Mouse (Mus musculus) hindbrain, embryonic 15.5 days (tissue): ENCODE results near the gene Popdc3. TPM values are rescaled to one million over a fixed set of nuclear protein-coding genes. Genes with fewer than 3 reads are reported as not detected.
"Not testable (repeated sequence)": the region's sequence is repeated elsewhere in the genome, so short reads cannot be mapped to it uniquely, and the experiment has no call there.

ENCODE experiments used
- ATAC-seq: fragments of 200-750 bp; cut with Nextera tagmentation; 2 replicates; pipeline ENCODE4 v1.8.0; 2017; ENCODE audit warnings: low read depth, moderate number of reproducible peaks, moderate TSS enrichment; ENCODE audit not compliant: low FRiP score
- H3K27ac ChIP-seq: fragments of 300-500 bp; sonication (generic); replicated peaks from 2 replicates; pipeline ENCODE4 v1.5.1; 2015; ENCODE audit warnings: mild to moderate bottlenecking, inconsistent platforms
- H3K27me3 ChIP-seq: fragments of 300-500 bp; sonication (generic); 2 replicates; pipeline ENCODE4 v1.6.1; 2015; ENCODE audit warnings: control low read depth, inconsistent platforms
- H3K36me3 ChIP-seq: fragments of 300-500 bp; sonication (generic); 2 replicates; pipeline ENCODE4 v1.6.1; 2015; ENCODE audit warnings: control low read depth, inconsistent platforms
- H3K4me1 ChIP-seq: fragments of 300-500 bp; sonication (generic); replicated peaks from 2 replicates; pipeline ENCODE4 v1.6.1; 2015; ENCODE audit warnings: control low read depth, inconsistent platforms
- H3K4me2 ChIP-seq: fragments of 300-500 bp; sonication (generic); 2 replicates; pipeline ENCODE4 v1.6.1; 2015; ENCODE audit warnings: moderate library complexity, mild to moderate bottlenecking, inconsistent platforms
- H3K4me3 ChIP-seq: fragments of 300-500 bp; sonication (generic); 2 replicates; pipeline ENCODE4 v1.5.1; 2015; ENCODE audit warnings: mild to moderate bottlenecking, inconsistent platforms
- H3K9ac ChIP-seq: fragments of 300-500 bp; sonication (generic); 2 replicates; pipeline ENCODE4 v1.6.1; 2015; ENCODE audit warnings: inconsistent platforms
- H3K9me3 ChIP-seq: fragments of 300-500 bp; sonication (generic); 2 replicates; pipeline ENCODE4 v1.6.1; 2016; ENCODE audit warnings: control low read depth, inconsistent platforms
- WGBS: fragments of 180-500 bp; shearing (Covaris S2); methylation state at CpG from one replicate; pipeline ENCODE4 v1.1.7; 2015; 5-methylcytosine and 5-hydroxymethylcytosine counted together
- polyA plus RNA-seq: library from polyadenylated mRNA; unstranded; fragments of >200 nt; fragmentation: Nextera tagmentation; extraction: Ambion mirVana; gene quantifications from 2 replicates; pipeline ENCODE4 v1.2.1, GENCODE M21; 2015

Popdc3 gene
- 2.6 and 3.0 TPM in 2 replicates for polyA plus RNA-seq

DNA sequence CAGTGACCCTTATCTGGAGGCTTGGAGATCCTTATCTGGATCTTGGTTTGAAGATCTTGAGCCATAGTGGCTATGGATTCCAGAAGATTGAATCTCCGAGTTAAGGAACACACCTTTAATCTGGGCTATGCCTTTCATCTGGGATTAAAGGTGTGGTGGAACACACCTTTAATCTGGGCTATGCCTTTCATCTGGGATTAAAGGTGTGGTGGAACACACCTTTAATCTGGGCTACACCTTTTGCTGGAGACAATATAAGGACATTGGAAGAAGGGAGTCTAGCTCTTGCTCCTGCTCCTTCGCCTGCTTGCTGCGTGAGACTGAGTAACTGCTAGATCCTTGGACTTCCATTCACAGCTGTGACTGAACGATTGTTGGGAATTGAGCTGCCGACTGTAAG, at the start of gene Popdc3:
Popdc3 (plus strand) TSS at position 301 of the 400 bp plus-strand sequence.
- not testable (repeated sequence) for H3K4me3 ChIP-seq, H3K27ac ChIP-seq, ATAC-seq, H3K9ac ChIP-seq, H3K4me1 ChIP-seq, H3K36me3 ChIP-seq, H3K4me2 ChIP-seq, H3K27me3 ChIP-seq, H3K9me3 ChIP-seq
- 73% methylated on average over 1 of the region's 5 CpGs for WGBS

GRCm38 (mm10) chr10:45129105-45129504, 48.8 kb upstream of the Popdc3 start:
- Histone ChIP-seq H3K27me3 (no peaks in the 10 kb centered on the region), H3K27ac (peak overlapping the region; percentile 68), H3K4me2 (0 out of 2 replicates have a peak overlapping the region, but pooled peaks have one; percentile 18), H3K9me3 (no peaks in the 10 kb centered on the region), H3K4me1 (peaks cover 8% of the 10 kb centered on the region), H3K4me3 (no peak overlapping the region), H3K36me3 (peaks cover 3% of the 10 kb centered on the region), H3K9ac (no peak overlapping the region)
- 39% methylated on average over 11 of the region's 11 CpGs for WGBS
- peak; percentile 54 for ATAC-seq

GRCm38 (mm10) chr10:45130004-45130403, 47.9 kb upstream of the Popdc3 start:
- Histone ChIP-seq H3K27ac (no peak overlapping the region), H3K4me3 (no peak overlapping the region), H3K4me2 (no peak overlapping the region), H3K4me1 (peaks cover 8% of the 10 kb centered on the region), H3K9me3 (no peaks in the 10 kb centered on the region), H3K36me3 (peaks cover 3% of the 10 kb centered on the region), H3K27me3 (no peaks in the 10 kb centered on the region), H3K9ac (no peak overlapping the region)
- ATAC-seq, result no peak
- WGBS, result 92% methylated on average over 6 of the region's 6 CpGs

DNA sequence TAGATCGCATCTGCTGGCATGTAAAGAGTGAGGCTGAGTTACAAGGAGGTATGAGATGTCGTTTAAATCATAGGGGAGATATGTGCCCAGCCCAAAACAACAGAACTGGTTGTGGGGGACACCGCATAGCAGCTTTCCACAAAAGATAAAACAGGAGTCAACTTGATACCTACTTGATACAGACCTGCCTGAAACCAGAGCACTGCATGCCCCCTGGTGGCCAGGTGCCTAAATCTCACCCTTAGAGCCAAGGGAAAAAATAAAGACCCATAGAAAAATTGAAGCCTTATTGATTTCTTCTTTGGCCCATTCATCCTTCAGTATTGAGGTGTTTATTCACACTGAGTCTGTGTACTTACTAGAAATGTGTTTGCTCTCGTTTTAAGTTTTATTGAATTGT, 45.5 kb upstream of the Popdc3 start:
- no peaks in the 10 kb centered on the region for H3K27me3 ChIP-seq
- H3K9ac ChIP-seq, result no peak overlapping the region
- H3K9me3 ChIP-seq, result no peaks in the 10 kb centered on the region
- 81% methylated on average over 4 of the region's 4 CpGs for WGBS
- ATAC-seq, result no peak
- no peaks in the 10 kb centered on the region for H3K36me3 ChIP-seq
- peaks cover 8% of the 10 kb centered on the region for H3K4me1 ChIP-seq
- no peak overlapping the region for H3K27ac ChIP-seq
- H3K4me2 ChIP-seq, result no peak overlapping the region
- H3K4me3 ChIP-seq, result no peak overlapping the region

DNA sequence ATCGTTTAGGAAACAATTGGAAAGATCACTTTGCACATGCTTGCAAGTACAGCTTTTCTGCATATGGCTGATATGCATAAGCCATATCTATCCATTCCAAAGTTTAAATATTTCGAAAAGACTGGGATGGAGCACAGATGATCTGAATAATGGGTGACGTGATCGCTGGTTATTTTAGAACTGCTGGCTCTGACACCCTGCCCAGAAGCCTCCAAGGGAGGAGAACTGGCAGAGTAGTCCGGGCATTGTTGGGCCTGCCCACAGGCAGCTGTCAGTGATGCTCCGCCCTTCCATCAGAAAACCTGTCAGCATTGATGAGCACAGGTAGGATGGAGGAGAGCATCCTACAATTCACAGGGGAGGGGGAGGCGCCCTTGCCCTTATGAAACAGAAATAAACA, 41.1 kb upstream of the Popdc3 start:
- 87% methylated on average over 7 of the region's 7 CpGs for WGBS
- no peak overlapping the region for H3K4me3 ChIP-seq
- H3K36me3 ChIP-seq, result no peaks in the 10 kb centered on the region
- ATAC-seq, result no peak
- H3K27ac ChIP-seq, result no peak overlapping the region
- no peaks in the 10 kb centered on the region for H3K9me3 ChIP-seq
- H3K4me2 ChIP-seq, result no peak overlapping the region
- no peaks in the 10 kb centered on the region for H3K27me3 ChIP-seq
- no peak overlapping the region for H3K9ac ChIP-seq
- peaks cover 23% of the 10 kb centered on the region for H3K4me1 ChIP-seq

- Histone ChIP-seq H3K27ac (peak overlapping the region; percentile 54; the same call in 1 of the 2 replicates), H3K36me3 (no peaks in the 10 kb centered on the region), H3K4me2 (no peak overlapping the region), H3K4me1 (peaks cover 23% of the 10 kb centered on the region), H3K9ac (no peak overlapping the region), H3K4me3 (no peak overlapping the region), H3K27me3 (no peaks in the 10 kb centered on the region), H3K9me3 (no peaks in the 10 kb centered on the region)
- no peak for ATAC-seq
- 51% methylated on average over 4 of the region's 4 CpGs for WGBS
Observed at GRCm38 (mm10) chr10:45139910-45140309, 38.0 kb upstream of the Popdc3 start.

GRCm38 (mm10) chr10:45140474-45141212, 37.3 kb upstream of the Popdc3 start:
- no peaks in the 10 kb centered on the region for H3K9me3 ChIP-seq
- peaks cover 23% of the 10 kb centered on the region for H3K4me1 ChIP-seq
- H3K27me3 ChIP-seq, result no peaks in the 10 kb centered on the region
- H3K9ac ChIP-seq, result no peak overlapping the region
- no peaks in the 10 kb centered on the region for H3K36me3 ChIP-seq
- 0 out of 2 replicates have a peak overlapping the region, but pooled peaks have one; percentile 54 for H3K27ac ChIP-seq
- no peak for ATAC-seq
- H3K4me3 ChIP-seq, result no peak overlapping the region
- no peak overlapping the region for H3K4me2 ChIP-seq
- WGBS, result 73% methylated on average over 7 of the region's 7 CpGs

DNA sequence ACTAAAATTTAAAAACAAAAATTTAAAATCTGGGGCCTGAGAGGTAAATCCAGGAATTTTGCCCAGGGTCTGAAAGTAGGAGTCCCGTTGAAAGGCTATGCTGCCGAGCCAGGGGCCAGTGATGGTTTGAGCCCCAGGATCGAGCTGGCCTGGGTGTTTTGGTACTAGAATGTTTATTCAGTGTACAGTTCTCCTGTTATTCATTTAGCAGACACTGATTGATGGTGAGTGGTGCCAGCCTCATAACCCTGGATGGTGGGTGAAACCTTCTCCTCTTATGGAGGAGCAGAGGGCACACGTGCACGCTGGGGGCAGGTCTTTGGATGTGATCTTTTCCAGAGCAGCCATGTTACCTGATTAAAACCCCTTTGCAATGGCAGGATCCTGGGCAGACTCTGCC, 35.5 kb upstream of the Popdc3 start:
- 86% methylated on average over 5 of the region's 5 CpGs for WGBS

GRCm38 (mm10) chr10:45144038-45144817, 33.7 kb upstream of the Popdc3 start:
- Histone ChIP-seq H3K4me2 (no peak overlapping the region), H3K36me3 (0 out of 2 replicates have a peak, but pooled peaks cover 2% of the 10 kb centered on the region), H3K4me3 (no peak overlapping the region), H3K27me3 (no peaks in the 10 kb centered on the region), H3K9ac (no peak overlapping the region), H3K9me3 (no peaks in the 10 kb centered on the region), H3K4me1 (peaks cover 31% of the 10 kb centered on the region), H3K27ac (no peak overlapping the region)
- no peak for ATAC-seq
- WGBS, result 86% methylated on average over 6 of the region's 6 CpGs

More for the DNA sequence above, 35.5 kb upstream of the Popdc3 start:
- Histone ChIP-seq H3K4me2 (no peak overlapping the region), H3K9ac (no peak overlapping the region), H3K36me3 (no peaks in the 10 kb centered on the region), H3K27me3 (no peaks in the 10 kb centered on the region), H3K4me1 (peaks cover 31% of the 10 kb centered on the region), H3K4me3 (no peak overlapping the region), H3K27ac (no peak overlapping the region), H3K9me3 (no peaks in the 10 kb centered on the region)
- no peak for ATAC-seq

DNA sequence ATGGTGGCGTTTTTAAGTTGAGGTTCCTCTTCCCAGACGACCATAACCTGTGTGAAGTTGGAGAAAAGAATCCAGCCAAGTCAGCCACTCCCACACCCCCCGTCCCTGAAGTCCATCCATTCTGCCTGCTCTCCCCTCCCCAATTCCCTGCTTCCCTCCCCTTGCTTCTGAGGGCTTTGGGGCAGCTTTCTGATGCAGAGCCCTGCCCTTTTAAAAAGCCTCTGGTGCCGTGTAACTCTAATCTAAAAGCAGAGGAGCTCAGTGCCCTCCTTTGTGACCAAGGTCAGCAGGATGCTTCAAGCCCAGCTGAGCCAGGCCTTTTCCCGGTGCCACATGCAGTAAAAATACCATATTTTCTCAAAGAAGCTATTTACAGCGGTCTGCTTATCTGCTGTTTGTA, 31.1 kb upstream of the Popdc3 start:
- Histone ChIP-seq H3K9me3 (no peaks in the 10 kb centered on the region), H3K9ac (no peak overlapping the region), H3K4me3 (no peak overlapping the region), H3K4me2 (no peak overlapping the region), H3K4me1 (peaks cover 23% of the 10 kb centered on the region), H3K27ac (peak overlapping the region; percentile 58), H3K36me3 (0 out of 2 replicates have a peak, but pooled peaks cover 2% of the 10 kb centered on the region), H3K27me3 (no peaks in the 10 kb centered on the region)
- ATAC-seq, result no peak
- WGBS, result 13% methylated on average over 6 of the region's 6 CpGs

GRCm38 (mm10) chr10:45151137-45151536, 26.8 kb upstream of the Popdc3 start:
- Histone ChIP-seq H3K9ac (no peak overlapping the region), H3K36me3 (peaks cover 21% of the 10 kb centered on the region), H3K9me3 (no peaks in the 10 kb centered on the region), H3K27ac (peak overlapping the region; percentile 1; the same call in 1 of the 2 replicates), H3K27me3 (no peaks in the 10 kb centered on the region), H3K4me3 (no peak overlapping the region), H3K4me1 (peaks cover 28% of the 10 kb centered on the region), H3K4me2 (no peak overlapping the region)
- 50% methylated on average over 5 of the region's 5 CpGs for WGBS
- peak; percentile 16; the same call in 1 of the 2 replicates for ATAC-seq
